Mouse (Mus musculus): ENCODE results near the gene Kmt2d. TPM values are rescaled to one million over a fixed set of nuclear protein-coding genes. Genes with fewer than 3 reads are reported as not detected.

Gene Kmt2d
- polyA plus RNA-seq, 1 experiment from 2014 or later: 14.9 TPM

- DNase-seq (ENCODE audit: low spot score): peak; percentile 59
- ATAC-seq (ENCODE audit: low FRiP score): peak; percentile 91
- no peak overlapping the region for H3K27ac ChIP-seq
- H3K4me3 ChIP-seq (replicated peaks; ENCODE audit: low read length): no peak overlapping the region
- peaks cover 98% of the 10 kb centered on the region for H3K27me3 ChIP-seq (ENCODE audit: control insufficient read depth, insufficient read depth, low read length)
- H3K4me1 ChIP-seq (replicated peaks; ENCODE audit: control insufficient read depth, insufficient read depth, low read length): peaks cover 8% of the 10 kb centered on the region
- no peaks in the 10 kb centered on the region for H3K9me3 ChIP-seq (ENCODE audit: control insufficient read depth, low read length)
- H3K9ac ChIP-seq: no peak overlapping the region
- H3K4me2 ChIP-seq (replicated peaks): 0 out of 2 replicates have a peak overlapping the region, but pooled peaks have one; percentile 17
- WGBS: 2% methylated on average over 28 of the region's 28 CpGs
- no peaks in the 10 kb centered on the region for H3K36me3 ChIP-seq (replicated peaks; ENCODE audit: control insufficient read depth, insufficient read depth)
These were observed 73.0 kb downstream of the Kmt2d start for GRCm38 (mm10) chr15:98797835-98798492.

GRCm38 (mm10) chr15:98796803-98797595, 74.0 kb downstream of the Kmt2d start:
- Histone ChIP-seq H3K4me1 (replicated peaks; ENCODE audit: control insufficient read depth, insufficient read depth, low read length) (peaks cover 8% of the 10 kb centered on the region), H3K4me2 (replicated peaks) (peak overlapping the region; percentile 3; the same call in 1 of the 2 replicates), H3K9ac (no peak overlapping the region), H3K9me3 (ENCODE audit: control insufficient read depth, low read length) (no peaks in the 10 kb centered on the region), H3K27me3 (ENCODE audit: control insufficient read depth, insufficient read depth, low read length) (peaks cover 98% of the 10 kb centered on the region), H3K27ac (no peak overlapping the region), H3K36me3 (replicated peaks; ENCODE audit: control insufficient read depth, insufficient read depth) (no peaks in the 10 kb centered on the region), H3K4me3 (replicated peaks; ENCODE audit: low read length) (no peak overlapping the region)
- ATAC-seq (ENCODE audit: low FRiP score) (no peak), DNase-seq (ENCODE audit: low spot score) (peak; percentile 63)
- 3% methylated on average over 13 of the region's 13 CpGs for WGBS

DNA sequence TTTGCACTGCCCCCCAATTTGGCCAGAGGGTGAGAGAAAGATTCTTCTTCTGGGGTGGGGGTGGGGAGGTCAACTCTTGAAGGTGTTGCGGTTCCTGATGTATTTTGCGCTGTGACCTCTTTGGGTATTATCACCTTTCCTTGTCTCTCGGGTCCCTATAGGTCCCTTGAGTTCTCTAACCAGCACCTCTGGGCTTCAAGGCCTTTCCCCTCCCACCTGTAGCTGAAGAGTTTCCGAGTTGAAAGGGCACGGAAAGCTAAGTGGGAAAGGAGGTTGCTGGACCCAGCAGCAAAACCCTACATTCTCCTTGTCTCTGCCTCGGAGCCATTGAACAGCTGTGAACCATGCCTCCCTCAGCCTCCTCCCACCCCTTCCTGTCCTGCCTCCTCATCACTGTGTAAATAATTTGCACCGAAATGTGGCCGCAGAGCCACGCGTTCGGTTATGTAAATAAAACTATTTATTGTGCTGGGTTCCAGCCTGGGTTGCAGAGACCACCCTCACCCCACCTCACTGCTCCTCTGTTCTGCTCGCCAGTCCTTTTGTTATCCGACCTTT, 77.8 kb downstream of the Kmt2d start:
- no peak overlapping the region for H3K27ac ChIP-seq
- peaks cover 8% of the 10 kb centered on the region for H3K4me1 ChIP-seq (replicated peaks; ENCODE audit: control insufficient read depth, insufficient read depth, low read length)
- H3K4me2 ChIP-seq (replicated peaks): peak overlapping the region; percentile 62
- H3K36me3 ChIP-seq (replicated peaks; ENCODE audit: control insufficient read depth, insufficient read depth): no peaks in the 10 kb centered on the region
- H3K9me3 ChIP-seq (ENCODE audit: control insufficient read depth, low read length): no peaks in the 10 kb centered on the region
- H3K27me3 ChIP-seq (ENCODE audit: control insufficient read depth, insufficient read depth, low read length): peaks cover 98% of the 10 kb centered on the region
- ATAC-seq (ENCODE audit: low FRiP score) (no peak), DNase-seq (ENCODE audit: low spot score) (no peak)
- H3K4me3 ChIP-seq (replicated peaks; ENCODE audit: low read length): peak overlapping the region; percentile 34
- WGBS: 4% methylated on average over 13 of the region's 13 CpGs
- H3K9ac ChIP-seq: 0 out of 2 replicates have a peak overlapping the region, but pooled peaks have one; percentile 49

GRCm38 (mm10) chr15:98792233-98793020, 78.6 kb downstream of the Kmt2d start:
- 1% methylated on average over 75 of the region's 75 CpGs for WGBS
- Histone ChIP-seq H3K4me3 (replicated peaks; ENCODE audit: low read length) (peak overlapping the region; percentile 34), H3K9me3 (ENCODE audit: control insufficient read depth, low read length) (no peaks in the 10 kb centered on the region), H3K36me3 (replicated peaks; ENCODE audit: control insufficient read depth, insufficient read depth) (no peaks in the 10 kb centered on the region), H3K27me3 (ENCODE audit: control insufficient read depth, insufficient read depth, low read length) (peaks cover 98% of the 10 kb centered on the region), H3K4me1 (replicated peaks; ENCODE audit: control insufficient read depth, insufficient read depth, low read length) (peaks cover 8% of the 10 kb centered on the region), H3K27ac (no peak overlapping the region), H3K4me2 (replicated peaks) (peak overlapping the region; percentile 62), H3K9ac (peak overlapping the region; percentile 49; the same call in 1 of the 2 replicates)
- ATAC-seq (ENCODE audit: low FRiP score) (peak; percentile 26), DNase-seq (ENCODE audit: low spot score) (peak; percentile 62)

GRCm38 (mm10) chr15:98791771-98792170, 79.2 kb downstream of the Kmt2d start:
- DNase-seq (ENCODE audit: low spot score) (no peak), ATAC-seq (ENCODE audit: low FRiP score) (no peak)
- no peaks in the 10 kb centered on the region for H3K9me3 ChIP-seq (ENCODE audit: control insufficient read depth, low read length)
- peak overlapping the region; percentile 62; the same call in 1 of the 2 replicates for H3K4me2 ChIP-seq (replicated peaks)
- peak overlapping the region; percentile 34; the same call in 1 of the 2 replicates for H3K4me3 ChIP-seq (replicated peaks; ENCODE audit: low read length)
- H3K4me1 ChIP-seq (replicated peaks; ENCODE audit: control insufficient read depth, insufficient read depth, low read length): peaks cover 4% of the 10 kb centered on the region
- no peak overlapping the region for H3K27ac ChIP-seq
- H3K9ac ChIP-seq: no peak overlapping the region
- no peaks in the 10 kb centered on the region for H3K36me3 ChIP-seq (replicated peaks; ENCODE audit: control insufficient read depth, insufficient read depth)
- H3K27me3 ChIP-seq (ENCODE audit: control insufficient read depth, insufficient read depth, low read length): peaks cover 99% of the 10 kb centered on the region
- 1% methylated on average over 23 of the region's 23 CpGs for WGBS

DNA sequence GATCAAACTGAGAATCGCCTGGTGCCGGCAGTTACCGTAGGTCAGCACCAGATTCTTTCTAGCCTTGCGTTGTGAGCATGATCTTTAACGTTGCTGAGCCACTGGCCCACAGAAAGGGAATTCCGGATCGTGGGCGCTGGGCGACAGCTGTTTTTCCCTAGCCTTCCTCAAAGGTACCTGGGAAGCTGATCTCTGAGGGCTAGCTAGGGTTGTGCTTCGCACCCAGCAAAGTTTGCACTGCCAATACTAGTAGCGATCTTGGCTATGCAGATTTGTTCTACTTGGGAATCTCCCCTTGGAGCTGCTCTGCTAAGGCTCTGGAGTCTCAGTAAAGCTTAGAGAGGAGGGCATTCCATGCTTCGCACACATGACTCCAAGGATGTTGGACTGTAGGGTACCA, 79.8 kb downstream of the Kmt2d start:
- H3K4me3 ChIP-seq (replicated peaks; ENCODE audit: low read length): peak overlapping the region; percentile 34
- ATAC-seq (ENCODE audit: low FRiP score) (no peak), DNase-seq (ENCODE audit: low spot score) (no peak)
- no peak overlapping the region for H3K27ac ChIP-seq
- no peak overlapping the region for H3K9ac ChIP-seq
- peaks cover 98% of the 10 kb centered on the region for H3K27me3 ChIP-seq (ENCODE audit: control insufficient read depth, insufficient read depth, low read length)
- peak overlapping the region; percentile 62 for H3K4me2 ChIP-seq (replicated peaks)
- no peaks in the 10 kb centered on the region for H3K9me3 ChIP-seq (ENCODE audit: control insufficient read depth, low read length)
- H3K36me3 ChIP-seq (replicated peaks; ENCODE audit: control insufficient read depth, insufficient read depth): no peaks in the 10 kb centered on the region
- no peaks in the 10 kb centered on the region; the same call in 1 of the 2 replicates for H3K4me1 ChIP-seq (replicated peaks; ENCODE audit: control insufficient read depth, insufficient read depth, low read length)
- 1% methylated on average over 12 of the region's 12 CpGs for WGBS

GRCm38 (mm10) chr15:98790761-98791160, 80.2 kb downstream of the Kmt2d start:
- no peak for DNase-seq (ENCODE audit: low spot score)
- Histone ChIP-seq H3K4me1 (replicated peaks; ENCODE audit: control insufficient read depth, insufficient read depth, low read length) (no peaks in the 10 kb centered on the region; the same call in 1 of the 2 replicates), H3K9ac (0 out of 2 replicates have a peak overlapping the region, but pooled peaks have one; percentile 7), H3K27ac (no peak overlapping the region), H3K4me2 (replicated peaks) (peak overlapping the region; percentile 62), H3K36me3 (replicated peaks; ENCODE audit: control insufficient read depth, insufficient read depth) (no peaks in the 10 kb centered on the region), H3K27me3 (ENCODE audit: control insufficient read depth, insufficient read depth, low read length) (peaks cover 93% of the 10 kb centered on the region), H3K9me3 (ENCODE audit: control insufficient read depth, low read length) (no peaks in the 10 kb centered on the region), H3K4me3 (replicated peaks; ENCODE audit: low read length) (peak overlapping the region; percentile 34)
- ATAC-seq (ENCODE audit: low FRiP score): no peak
- under 1% methylated on average over 23 of the region's 23 CpGs for WGBS

- Histone ChIP-seq H3K36me3 (replicated peaks; ENCODE audit: control insufficient read depth, insufficient read depth) (no peaks in the 10 kb centered on the region), H3K4me2 (replicated peaks) (peak within 1 kb of the TSS; percentile 62), H3K4me3 (replicated peaks; ENCODE audit: low read length) (peak within 1 kb of the TSS; percentile 34), H3K9ac (0 out of 2 replicates have a peak within 1 kb of the TSS, but pooled peaks have one; percentile 7), H3K9me3 (ENCODE audit: control insufficient read depth, low read length) (no peaks in the 10 kb centered on the region), H3K27ac (no peak within 1 kb of the TSS), H3K27me3 (ENCODE audit: control insufficient read depth, insufficient read depth, low read length) (peaks cover 88% of the 10 kb centered on the region), H3K4me1 (replicated peaks; ENCODE audit: control insufficient read depth, insufficient read depth, low read length) (no peaks in the 10 kb centered on the region; the same call in 1 of the 2 replicates)
- DNase-seq (ENCODE audit: low spot score) (no peak), ATAC-seq (ENCODE audit: low FRiP score) (0 out of 2 replicates have a peak, but pooled peaks have one; percentile 23)
- WGBS: 3% methylated on average over 47 of the region's 51 CpGs
These were observed 81.1 kb downstream of the Kmt2d start, which contains the start of gene Wnt1 for GRCm38 (mm10) chr15:98789661-98790535. Wnt1 (plus strand) TSS chr15:98789857.

Measured in hindbrain, embryonic 14.5 days (tissue).